Mouse (Mus musculus): ENCODE data around the gene U2af1l4. TPM values are rescaled to one million over a fixed set of nuclear protein-coding genes. Genes with fewer than 3 reads are reported as not detected.

The U2af1l4 gene
- polyA plus RNA-seq, 1 experiment from 2014 or later = 122 TPM

GRCm38 (mm10) chr7:30607706-30608309 is 44.7 kb downstream of the U2af1l4 start:
- Histone ChIP-seq H3K36me3 (ENCODE audit: poor library complexity, severe bottlenecking) (no peaks in the 10 kb centered on the region), H3K27me3 (no peaks in the 10 kb centered on the region), H3K4me3 (no peak overlapping the region), H3K9me3 (replicated peaks) (no peaks in the 10 kb centered on the region), H3K4me2 (no peak overlapping the region), H3K4me1 (no peaks in the 10 kb centered on the region), H3K27ac (no peak overlapping the region), H3K9ac (no peak overlapping the region)
- 32% methylated on average over 8 of the region's 8 CpGs for WGBS
- ATAC-seq = 0 out of 2 replicates have a peak, but pooled peaks have one; percentile 41

DNA sequence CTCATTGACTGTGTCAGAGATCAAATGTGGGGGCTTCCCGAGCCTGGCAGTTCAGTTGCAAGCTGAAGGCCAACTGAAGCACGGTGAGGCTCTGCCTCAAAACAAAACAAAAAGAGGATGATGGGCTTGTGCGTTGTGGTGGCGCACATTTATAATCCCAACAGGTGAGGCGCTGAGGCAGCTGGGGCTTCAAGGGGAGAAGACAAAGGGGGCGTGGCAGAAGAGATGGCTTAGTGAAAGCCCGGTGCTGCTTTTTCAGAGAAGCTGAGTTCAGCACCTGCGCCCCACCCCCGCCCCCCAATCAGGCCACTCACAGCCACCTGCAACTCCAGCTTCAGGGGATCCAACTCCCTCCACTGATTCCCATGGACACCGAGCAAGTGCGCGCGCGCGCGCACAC is 45.4 kb downstream of the U2af1l4 start:
- Histone ChIP-seq H3K4me3 (no peak overlapping the region), H3K4me2 (no peak overlapping the region), H3K9ac (no peak overlapping the region), H3K4me1 (no peaks in the 10 kb centered on the region), H3K36me3 (ENCODE audit: poor library complexity, severe bottlenecking) (no peaks in the 10 kb centered on the region), H3K27me3 (no peaks in the 10 kb centered on the region), H3K27ac (no peak overlapping the region), H3K9me3 (replicated peaks) (no peaks in the 10 kb centered on the region)
- no peak for ATAC-seq
- WGBS = 44% methylated on average over 16 of the region's 16 CpGs

GRCm38 (mm10) chr7:30610043-30610442 is 46.9 kb downstream of the U2af1l4 start:
- Histone ChIP-seq H3K27ac (no peak overlapping the region), H3K4me2 (no peak overlapping the region), H3K9me3 (replicated peaks) (no peaks in the 10 kb centered on the region), H3K27me3 (no peaks in the 10 kb centered on the region), H3K36me3 (ENCODE audit: poor library complexity, severe bottlenecking) (no peaks in the 10 kb centered on the region; the same call in 1 of the 2 replicates), H3K4me3 (no peak overlapping the region), H3K4me1 (no peaks in the 10 kb centered on the region), H3K9ac (no peak overlapping the region)
- WGBS = 62% methylated on average over 7 of the region's 7 CpGs
- no peak for ATAC-seq

GRCm38 (mm10) chr7:30612654-30613402 is 49.7 kb downstream of the U2af1l4 start, which contains the start of gene Upk1a:
Gene Upk1a (minus strand): TSS chr7:30612847.
- peak; percentile 16; the same call in 1 of the 2 replicates for ATAC-seq
- H3K27ac ChIP-seq = no peak within 1 kb of the TSS
- 79% methylated on average over 8 of the region's 8 CpGs for WGBS
- H3K36me3 ChIP-seq (ENCODE audit: poor library complexity, severe bottlenecking) = peaks cover 24% of the 10 kb centered on the region
- H3K4me2 ChIP-seq = no peak within 1 kb of the TSS
- H3K4me1 ChIP-seq = no peaks in the 10 kb centered on the region
- no peaks in the 10 kb centered on the region for H3K9me3 ChIP-seq (replicated peaks)
- no peak within 1 kb of the TSS for H3K4me3 ChIP-seq
- no peak within 1 kb of the TSS for H3K9ac ChIP-seq
- no peaks in the 10 kb centered on the region for H3K27me3 ChIP-seq

DNA sequence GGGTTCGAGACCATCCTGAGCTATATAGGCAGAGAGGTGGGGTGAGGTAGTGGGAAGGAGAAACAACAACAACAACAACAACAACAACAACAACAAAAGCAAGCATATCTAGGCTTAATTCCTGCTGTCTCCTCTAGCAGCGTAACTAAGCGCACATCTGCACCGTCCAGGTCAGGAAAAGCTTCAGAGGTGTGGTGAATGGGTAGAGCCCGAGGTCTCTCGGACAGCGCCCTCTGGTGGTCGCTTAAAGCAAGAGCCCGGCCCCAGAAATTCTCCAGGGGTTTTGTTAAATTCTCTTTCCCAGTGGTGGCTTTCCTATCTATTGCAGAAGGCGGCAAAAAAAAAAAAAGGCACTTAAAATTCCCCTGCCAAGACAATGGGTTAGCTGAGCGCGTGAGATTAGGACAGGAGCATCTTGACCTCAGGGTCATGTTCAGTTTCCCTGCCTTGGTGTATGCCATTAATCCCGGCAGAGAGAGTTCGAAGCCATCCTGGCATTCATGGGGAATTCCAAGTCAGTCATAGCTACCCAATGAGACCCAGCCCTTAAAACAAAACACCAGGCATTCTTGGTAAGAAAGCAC is 50.5 kb downstream of the U2af1l4 start:
- no peak overlapping the region for H3K27ac ChIP-seq

DNA sequence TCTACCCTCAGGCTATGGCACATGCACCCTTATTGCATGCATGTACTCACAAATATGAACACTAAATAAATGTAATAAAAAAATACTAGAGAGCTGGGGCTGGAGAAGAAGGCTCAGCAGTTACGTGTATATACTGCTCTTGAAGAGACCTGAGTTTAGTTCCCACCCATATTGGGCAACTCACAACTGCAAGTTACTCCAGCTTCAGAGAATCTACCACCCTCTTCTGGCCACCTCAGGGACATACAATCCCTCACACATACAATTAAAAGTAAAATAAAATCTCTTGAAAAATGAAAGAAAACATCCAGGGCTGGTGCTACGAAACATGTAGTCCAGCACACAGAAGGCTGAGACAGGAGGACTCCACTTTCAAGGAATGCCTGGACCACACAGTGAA is 51.4 kb downstream of the U2af1l4 start:
- H3K9ac ChIP-seq = no peak overlapping the region
- WGBS = 85% methylated on average over 2 of the region's 2 CpGs
- no peaks in the 10 kb centered on the region for H3K4me1 ChIP-seq
- no peak overlapping the region for H3K27ac ChIP-seq
- H3K4me2 ChIP-seq = no peak overlapping the region
- H3K9me3 ChIP-seq (replicated peaks) = no peaks in the 10 kb centered on the region
- H3K36me3 ChIP-seq (ENCODE audit: poor library complexity, severe bottlenecking) = peaks cover 41% of the 10 kb centered on the region
- no peak overlapping the region for H3K4me3 ChIP-seq
- no peaks in the 10 kb centered on the region for H3K27me3 ChIP-seq
- no peak for ATAC-seq

More for the DNA sequence above, 50.5 kb downstream of the U2af1l4 start:
- WGBS = 22% methylated on average over 14 of the region's 14 CpGs
- Histone ChIP-seq H3K4me2 (no peak overlapping the region), H3K4me3 (no peak overlapping the region), H3K27me3 (no peaks in the 10 kb centered on the region), H3K4me1 (no peaks in the 10 kb centered on the region), H3K36me3 (ENCODE audit: poor library complexity, severe bottlenecking) (peaks cover 32% of the 10 kb centered on the region), H3K9ac (no peak overlapping the region), H3K9me3 (replicated peaks) (no peaks in the 10 kb centered on the region)
- ATAC-seq = peak; percentile 48; the same call in 1 of the 2 replicates

Small RNA genes within 50 kb of the gene (microRNA-seq; reads per million reads assigned to microRNA genes)
- gene Gm38670 (not detected), gene Mir3569 (not detected)

Other genes with a start within 250 kb of the U2af1l4 start
- gene Syne4, start 248.5 kb upstream of the U2af1l4 start, polyA plus RNA-seq (2015; fragmentation: Nextera tagmentation; extraction: Ambion mirVana) = 9.2 and 12.7 TPM in 2 replicates
- not detected in 2 replicates for gene E130208F15Rik, start 241.6 kb upstream of the U2af1l4 start, polyA plus RNA-seq (2015; fragmentation: Nextera tagmentation; extraction: Ambion mirVana)
- 24.2 and 24.7 TPM in 2 replicates for gene Sdhaf1, start 239.4 kb upstream of the U2af1l4 start, polyA plus RNA-seq (2015; fragmentation: Nextera tagmentation; extraction: Ambion mirVana)
- 8.1 and 9.7 TPM in 2 replicates for gene Lrfn3, start 200.5 kb upstream of the U2af1l4 start, polyA plus RNA-seq (2015; fragmentation: Nextera tagmentation; extraction: Ambion mirVana)
- 12.1 and 15.6 TPM in 2 replicates for gene Tyrobp, start 149.5 kb upstream of the U2af1l4 start, polyA plus RNA-seq (2015; fragmentation: Nextera tagmentation; extraction: Ambion mirVana)
- 0.88 TPM in 1 of 2 replicates, not detected in the other for gene Hcst, start 143.4 kb upstream of the U2af1l4 start, polyA plus RNA-seq (2015; fragmentation: Nextera tagmentation; extraction: Ambion mirVana)
- 1.3 and 1.6 TPM in 2 replicates for gene Nfkbid, start 141.6 kb upstream of the U2af1l4 start, polyA plus RNA-seq (2015; fragmentation: Nextera tagmentation; extraction: Ambion mirVana)
- 306 and 329 TPM in 2 replicates for gene Aplp1, start 117.8 kb upstream of the U2af1l4 start, polyA plus RNA-seq (2015; fragmentation: Nextera tagmentation; extraction: Ambion mirVana)
- gene Kirrel2, start 105.6 kb upstream of the U2af1l4 start, polyA plus RNA-seq (2015; fragmentation: Nextera tagmentation; extraction: Ambion mirVana) = 0.36 and 0.65 TPM in 2 replicates
- gene Nphs1, start 105.0 kb upstream of the U2af1l4 start, polyA plus RNA-seq (2015; fragmentation: Nextera tagmentation; extraction: Ambion mirVana) = 0.15 and 0.18 TPM in 2 replicates
- 0.31 TPM in 1 of 2 replicates, not detected in the other for gene Prodh2, start 69.7 kb upstream of the U2af1l4 start, polyA plus RNA-seq (2015; fragmentation: Nextera tagmentation; extraction: Ambion mirVana)
- gene Arhgap33, start 28.2 kb upstream of the U2af1l4 start, polyA plus RNA-seq (2015; fragmentation: Nextera tagmentation; extraction: Ambion mirVana) = 80.6 and 88.7 TPM in 2 replicates
- 11.0 and 12.1 TPM in 2 replicates for gene Hspb6, start 11.1 kb upstream of the U2af1l4 start, polyA plus RNA-seq (2015; fragmentation: Nextera tagmentation; extraction: Ambion mirVana)
- gene Proser3, start 11.0 kb upstream of the U2af1l4 start, polyA plus RNA-seq (2015; fragmentation: Nextera tagmentation; extraction: Ambion mirVana) = 14.8 and 17.5 TPM in 2 replicates
- gene Lin37, start 3.5 kb upstream of the U2af1l4 start, polyA plus RNA-seq (2015; fragmentation: Nextera tagmentation; extraction: Ambion mirVana) = 53.0 and 65.1 TPM in 2 replicates
- 20.2 and 22.5 TPM in 2 replicates for gene Gm49396, start within 50 bp of the U2af1l4 start, polyA plus RNA-seq (2015; fragmentation: Nextera tagmentation; extraction: Ambion mirVana)
- 128 and 141 TPM in 2 replicates for gene Psenen, start 326 bp downstream of the U2af1l4 start, polyA plus RNA-seq (2015; fragmentation: Nextera tagmentation; extraction: Ambion mirVana)
- gene Igflr1, start 2.1 kb downstream of the U2af1l4 start, polyA plus RNA-seq (2015; fragmentation: Nextera tagmentation; extraction: Ambion mirVana) = 7.4 and 8.2 TPM in 2 replicates
- gene Kmt2b, start 25.4 kb downstream of the U2af1l4 start, polyA plus RNA-seq (2015; fragmentation: Nextera tagmentation; extraction: Ambion mirVana) = 11.6 and 14.1 TPM in 2 replicates
- gene Zbtb32, start 35.6 kb downstream of the U2af1l4 start, polyA plus RNA-seq (2015; fragmentation: Nextera tagmentation; extraction: Ambion mirVana) = 0.34 and 0.43 TPM in 2 replicates
- gene Upk1a, start 49.5 kb downstream of the U2af1l4 start, polyA plus RNA-seq (2015; fragmentation: Nextera tagmentation; extraction: Ambion mirVana) = 0.19 and 0.37 TPM in 2 replicates
- gene Cox6b1, start 62.9 kb downstream of the U2af1l4 start, polyA plus RNA-seq (2015; fragmentation: Nextera tagmentation; extraction: Ambion mirVana) = 944 and 1,056 TPM in 2 replicates
- gene Etv2, start 72.6 kb downstream of the U2af1l4 start, polyA plus RNA-seq (2015; fragmentation: Nextera tagmentation; extraction: Ambion mirVana) = not detected in 2 replicates
- 144 and 146 TPM in 2 replicates for gene Rbm42, start 87.0 kb downstream of the U2af1l4 start, polyA plus RNA-seq (2015; fragmentation: Nextera tagmentation; extraction: Ambion mirVana)
- 52.7 and 57.2 TPM in 2 replicates for gene Haus5, start 101.7 kb downstream of the U2af1l4 start, polyA plus RNA-seq (2015; fragmentation: Nextera tagmentation; extraction: Ambion mirVana)
- gene Pmis2, start 108.3 kb downstream of the U2af1l4 start, polyA plus RNA-seq (2015; fragmentation: Nextera tagmentation; extraction: Ambion mirVana) = not detected in 2 replicates
- gene 2200002J24Rik, start 135.6 kb downstream of the U2af1l4 start, polyA plus RNA-seq (2015; fragmentation: Nextera tagmentation; extraction: Ambion mirVana) = not detected in 2 replicates
- 0.79 and 1.4 TPM in 2 replicates for gene Atp4a, start 148.9 kb downstream of the U2af1l4 start, polyA plus RNA-seq (2015; fragmentation: Nextera tagmentation; extraction: Ambion mirVana)
- gene Tmem147, start 166.2 kb downstream of the U2af1l4 start, polyA plus RNA-seq (2015; fragmentation: Nextera tagmentation; extraction: Ambion mirVana) = 182 and 188 TPM in 2 replicates
- gene Gapdhs, start 180.4 kb downstream of the U2af1l4 start, polyA plus RNA-seq (2015; fragmentation: Nextera tagmentation; extraction: Ambion mirVana) = 0.93 and 1.0 TPM in 2 replicates
- gene Sbsn, start 188.2 kb downstream of the U2af1l4 start, polyA plus RNA-seq (2015; fragmentation: Nextera tagmentation; extraction: Ambion mirVana) = 1.5 and 1.9 TPM in 2 replicates
- gene Dmkn, start 200.5 kb downstream of the U2af1l4 start, polyA plus RNA-seq (2015; fragmentation: Nextera tagmentation; extraction: Ambion mirVana) = 0.68 TPM in 1 of 2 replicates, not detected in the other
- not detected in 2 replicates for gene Krtdap, start 224.6 kb downstream of the U2af1l4 start, polyA plus RNA-seq (2015; fragmentation: Nextera tagmentation; extraction: Ambion mirVana)

All from forebrain, embryonic 13.5 days (tissue).